ENCODE assay signal across 8 mouse cellular contexts in genomic region chr8:113582180-113582975, GRCm38 (mm10). TPM values are rescaled to one million over a fixed set of nuclear protein-coding genes. Genes with fewer than 3 reads are reported as not detected.
A peak's percentile ranks its signal among the peaks of the same experiment; 100 is the strongest.
DNase-seq lines count a peak whose midpoint lies in the region; ATAC-seq lines count a peak whose summit lies in the region.

No protein-coding gene starts in this region.

- H3K4me2 ChIP-seq in midbrain, embryonic 12.5 days (replicated peaks) = no peak overlapping the region

- H3K27me3 ChIP-seq in midbrain, embryonic 12.5 days = peaks cover 10% of the 10 kb centered on the region; the same call in 1 of the 2 replicates

- no peak overlapping the region for H3K4me3 ChIP-seq in midbrain, embryonic 12.5 days

- 0 out of 2 replicates have a peak, but pooled peaks cover 6% of the 10 kb centered on the region for H3K4me1 ChIP-seq in midbrain, embryonic 12.5 days

- WGBS in midbrain, embryonic 12.5 days = 32% methylated on average over 16 of the region's 16 CpGs

- no peak overlapping the region for H3K27ac ChIP-seq in midbrain, embryonic 12.5 days (replicated peaks)

- H3K36me3 ChIP-seq in midbrain, embryonic 12.5 days = no peaks in the 10 kb centered on the region

- peak; percentile 86 for ATAC-seq in midbrain, embryonic 12.5 days (ENCODE audit: low FRiP score, low read depth)
- no peak for ATAC-seq in erythroblast, adult 5-6 weeks (replicated peaks; ENCODE audit: low FRiP score, poor library complexity, severe bottlenecking)

- no peak overlapping the region for H3K9ac ChIP-seq in midbrain, embryonic 12.5 days (replicated peaks)

- H3K9me3 ChIP-seq in midbrain, embryonic 12.5 days = no peaks in the 10 kb centered on the region

- peak; percentile 11 for DNase-seq in thymus, postnatal 4 days
- DNase-seq in thymus, postnatal 14 days = no peak
- DNase-seq in embryo, embryonic 9.5 days (ENCODE audit: extremely low spot score) = peak; percentile 74
- DNase-seq in heart, postnatal 4 days = peak; percentile 35
- DNase-seq in layer of hippocampus, postnatal 36 days = peak; percentile 20 to 29
- no peak for DNase-seq in spleen, adult 12 weeks (ENCODE audit: low spot score)

RNA-seq across cellular contexts. Expression of gene Mon1b, which starts 53.0 kb away (rescaled TPM):
- 1 to 10 TPM; 6.3 to 6.5 TPM for total RNA-seq in heart, postnatal 4 days (2021)
- 10 to 100 TPM; 23.9 to 25.8 TPM for total RNA-seq in layer of hippocampus, postnatal 36 days (2021)
- 11.5 and 12.6 TPM in 2 replicates for polyA plus RNA-seq in midbrain, embryonic 12.5 days (2016; fragmentation: Nextera tagmentation; extraction: Ambion mirVana)
- total RNA-seq in erythroblast, adult 5-6 weeks (2015; ENCODE audit: low replicate concordance) = 4.8 and 5.0 TPM in 2 replicates
- 3.6 and 6.1 TPM in 2 replicates for total RNA-seq in erythroblast, adult 5-6 weeks (2017; ENCODE audit: low replicate concordance)

Comparison
In these comparisons a context has a peak if more than half of its experiments do, and no peak if none do; other contexts are left out.
1. DNase-seq: peak in thymus, postnatal 4 days (single experiment), embryo, embryonic 9.5 days (single experiment), heart, postnatal 4 days (single experiment) and layer of hippocampus, postnatal 36 days (2 of 2); none in thymus, postnatal 14 days (single experiment) and spleen, adult 12 weeks (single experiment).